Mouse (Mus musculus) limb, embryonic 15.5 days (tissue): ENCODE results near the gene Lcn4. TPM values are rescaled to one million over a fixed set of nuclear protein-coding genes. Genes with fewer than 3 reads are reported as not detected.
"Not testable (repeated sequence)": the region's sequence is repeated elsewhere in the genome, so short reads cannot be mapped to it uniquely, and the experiment has no call there.

Source experiments
- ATAC-seq: fragments of 200-750 bp; cut with Nextera tagmentation; 2 replicates; pipeline ENCODE4 v1.8.0; 2017; ENCODE audit warnings: low read depth, moderate TSS enrichment; ENCODE audit not compliant: insufficient number of reproducible peaks, low FRiP score, low TSS enrichment
- H3K27ac ChIP-seq: fragments of 300-500 bp; sonication (generic); 2 replicates; pipeline ENCODE4 v1.5.1; 2015; ENCODE audit warnings: moderate library complexity, mild to moderate bottlenecking, inconsistent platforms
- H3K27me3 ChIP-seq: fragments of 300-500 bp; sonication (generic); 2 replicates; pipeline ENCODE4 v1.6.1; 2015; ENCODE audit warnings: inconsistent platforms
- H3K36me3 ChIP-seq: fragments of 300-500 bp; sonication (generic); 2 replicates; pipeline ENCODE4 v1.6.1; 2015; ENCODE audit warnings: inconsistent platforms
- H3K4me1 ChIP-seq: fragments of 300-500 bp; sonication (generic); 2 replicates; pipeline ENCODE4 v1.6.1; 2015; ENCODE audit warnings: inconsistent platforms
- H3K4me2 ChIP-seq: fragments of 300-500 bp; sonication (generic); 2 replicates; pipeline ENCODE4 v1.6.1; 2015; ENCODE audit warnings: mild to moderate bottlenecking, inconsistent platforms
- H3K4me3 ChIP-seq: fragments of 300-500 bp; sonication (generic); 2 replicates; pipeline ENCODE4 v1.5.1; 2015; ENCODE audit warnings: mild to moderate bottlenecking, inconsistent platforms
- H3K9ac ChIP-seq: fragments of 300-500 bp; sonication (generic); 2 replicates; pipeline ENCODE4 v1.6.1; 2015; ENCODE audit warnings: inconsistent platforms
- H3K9me3 ChIP-seq: fragments of 300-500 bp; sonication (generic); 2 replicates; pipeline ENCODE4 v1.6.1; 2016; ENCODE audit warnings: inconsistent platforms
- WGBS: fragments of 180-500 bp; shearing (Covaris S2); methylation state at CpG from one replicate; pipeline ENCODE4 v1.1.7; 2015; 5-methylcytosine and 5-hydroxymethylcytosine counted together
- polyA plus RNA-seq: library from polyadenylated mRNA; unstranded; fragments of >200 nt; fragmentation: Nextera tagmentation; extraction: Ambion mirVana; gene quantifications from 2 replicates; pipeline ENCODE4 v1.2.1, GENCODE M21; 2015

Lcn4 gene
- polyA plus RNA-seq, result not detected in 2 replicates

- no peak within 1 kb of the TSS for H3K4me2 ChIP-seq
- H3K27ac ChIP-seq, result no peak within 1 kb of the TSS
- no peaks in the 10 kb centered on the region for H3K27me3 ChIP-seq
- no peak within 1 kb of the TSS for H3K9ac ChIP-seq
- no peaks in the 10 kb centered on the region for H3K36me3 ChIP-seq
- no peak within 1 kb of the TSS for H3K4me3 ChIP-seq
- no peaks in the 10 kb centered on the region for H3K4me1 ChIP-seq
- no peak for ATAC-seq
- H3K9me3 ChIP-seq, result no peaks in the 10 kb centered on the region
- 91% methylated on average over 3 of the region's 3 CpGs for WGBS
Measured at GRCm38 (mm10) chr2:26671182-26671581, at the start of gene Lcn4. Gene Lcn4, minus strand, starts transcription at chr2:26671282.

DNA sequence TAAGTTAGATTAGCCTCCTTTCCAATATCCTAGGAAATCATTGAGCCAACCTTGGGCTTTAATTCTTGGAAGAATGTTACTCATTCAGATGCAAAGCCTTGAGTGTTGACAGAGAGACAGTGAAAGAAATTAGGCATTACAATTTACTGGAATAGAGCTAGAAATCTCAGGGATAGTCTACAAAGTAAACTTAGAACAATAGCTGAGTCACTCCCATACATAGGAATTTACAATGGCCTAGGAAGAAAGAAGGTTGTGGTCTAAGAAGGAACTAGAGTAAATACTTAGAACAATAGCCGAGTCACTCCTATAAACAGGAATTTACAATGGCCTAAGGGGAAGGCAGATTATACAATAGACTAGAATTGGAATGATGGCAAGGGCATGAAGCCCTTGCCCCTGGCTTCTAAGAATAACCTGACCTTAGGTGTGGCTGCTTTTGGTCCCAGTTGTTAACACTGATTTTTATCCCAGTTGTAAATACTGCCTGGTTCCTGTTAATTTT is 15.1 kb upstream of the Lcn4 start:
- no peak for ATAC-seq
- H3K27ac ChIP-seq, result no peak overlapping the region
- no peak overlapping the region for H3K4me3 ChIP-seq
- H3K4me1 ChIP-seq, result no peaks in the 10 kb centered on the region
- H3K9ac ChIP-seq, result no peak overlapping the region
- WGBS, result 90% methylated on average over 1 of the region's 1 CpGs
- H3K36me3 ChIP-seq, result no peaks in the 10 kb centered on the region
- H3K9me3 ChIP-seq, result no peaks in the 10 kb centered on the region
- H3K27me3 ChIP-seq, result no peaks in the 10 kb centered on the region
- H3K4me2 ChIP-seq, result no peak overlapping the region

DNA sequence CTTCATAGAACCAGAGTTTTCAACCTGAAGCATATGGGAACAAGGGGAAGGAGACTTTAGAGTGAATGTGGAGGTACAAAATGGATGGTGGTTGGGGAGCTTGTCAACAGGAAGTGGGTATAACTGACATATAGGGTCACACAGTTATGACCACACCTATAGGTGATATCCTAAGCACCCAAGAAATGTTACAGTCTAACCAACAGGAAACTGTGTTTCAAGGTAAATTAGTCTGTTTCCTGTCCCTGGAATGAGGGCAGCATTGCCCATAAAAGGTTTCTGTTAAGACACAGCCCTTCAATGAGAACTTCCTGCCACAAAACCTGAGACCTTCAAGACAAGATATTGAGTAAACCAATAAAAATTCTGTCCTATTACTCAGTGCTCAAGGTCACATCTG is 2.3 kb downstream of the Lcn4 start:
- Histone ChIP-seq H3K9ac (no peak overlapping the region), H3K9me3 (no peaks in the 10 kb centered on the region), H3K36me3 (no peaks in the 10 kb centered on the region), H3K4me3 (no peak overlapping the region), H3K27ac (no peak overlapping the region), H3K4me2 (no peak overlapping the region), H3K4me1 (no peaks in the 10 kb centered on the region), H3K27me3 (no peaks in the 10 kb centered on the region)
- ATAC-seq, result no peak

DNA sequence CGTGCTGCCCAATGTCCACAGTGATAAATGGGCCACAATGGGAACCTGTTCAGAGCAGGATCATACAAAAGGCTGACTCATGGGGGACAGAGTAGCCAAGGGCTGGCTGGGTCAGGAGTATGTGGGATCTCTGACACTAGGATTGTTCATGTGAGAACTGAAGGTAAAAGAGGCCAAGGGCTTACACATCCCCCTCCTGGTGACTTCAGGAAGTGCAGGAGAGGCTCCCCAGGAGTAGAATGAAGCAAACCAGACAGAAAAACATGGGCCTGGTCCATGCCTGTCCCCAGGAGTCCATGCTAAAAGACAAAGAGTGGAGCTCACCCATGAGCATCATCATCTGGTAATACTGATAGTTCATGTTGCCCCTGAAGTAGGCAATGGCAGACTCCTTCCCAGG is 7.5 kb downstream of the Lcn4 start:
- not testable (repeated sequence) for H3K4me2 ChIP-seq, ATAC-seq, H3K9me3 ChIP-seq, H3K36me3 ChIP-seq, H3K4me3 ChIP-seq, H3K4me1 ChIP-seq, H3K9ac ChIP-seq, H3K27ac ChIP-seq, H3K27me3 ChIP-seq
- WGBS, result 84% methylated on average over 1 of the region's 1 CpGs

DNA sequence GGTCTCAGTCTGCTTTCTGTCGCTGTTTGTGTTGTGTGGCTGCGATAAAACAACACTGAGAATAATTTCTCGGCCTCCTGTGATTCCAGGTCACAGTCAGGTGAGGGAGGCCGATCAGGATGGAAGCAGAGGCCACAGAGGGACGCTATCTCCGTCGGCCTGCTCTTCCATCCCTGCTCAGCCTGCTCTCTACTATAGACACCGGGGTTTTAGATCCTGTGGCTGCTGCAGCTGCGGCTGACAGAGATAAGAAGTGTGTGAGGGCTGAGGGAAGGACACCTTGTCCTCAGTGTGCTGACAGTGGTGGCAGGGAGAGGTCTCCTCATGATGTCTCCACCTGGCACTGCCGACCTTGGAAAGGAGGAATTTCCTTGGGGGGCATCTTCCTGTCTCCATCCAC is 8.0 kb downstream of the Lcn4 start:
- Histone ChIP-seq H3K27me3 (0 out of 2 replicates have a peak, but pooled peaks cover 6% of the 10 kb centered on the region), H3K4me1 (peaks cover 6% of the 10 kb centered on the region; the same call in 1 of the 2 replicates), H3K9me3 (no peaks in the 10 kb centered on the region), H3K27ac (no peak overlapping the region), H3K9ac (no peak overlapping the region), H3K4me3 (no peak overlapping the region), H3K4me2 (no peak overlapping the region), H3K36me3 (no peaks in the 10 kb centered on the region)
- ATAC-seq, result no peak; the same call in 1 of the 2 replicates
- 79% methylated on average over 10 of the region's 10 CpGs for WGBS

DNA sequence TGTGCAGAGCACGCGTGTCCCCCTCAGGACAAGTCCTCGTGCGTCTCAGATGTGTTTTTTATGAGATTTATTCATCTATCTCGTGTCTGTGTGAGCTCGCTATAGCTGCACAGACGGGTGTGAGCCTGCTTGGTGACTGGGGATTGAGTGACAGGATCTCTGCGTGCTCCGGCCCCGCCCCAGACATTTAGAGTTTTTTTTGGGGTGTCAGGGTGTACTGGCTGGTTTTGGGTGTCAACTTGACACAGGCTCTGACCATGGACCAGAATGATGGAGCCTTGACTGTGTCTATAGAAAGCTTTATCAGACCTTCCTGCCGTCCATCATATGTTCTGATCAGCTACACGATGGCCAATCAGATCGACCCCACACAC is 8.6 kb downstream of the Lcn4 start:
- WGBS, result 68% methylated on average over 13 of the region's 13 CpGs
- peaks cover 6% of the 10 kb centered on the region; the same call in 1 of the 2 replicates for H3K4me1 ChIP-seq

DNA sequence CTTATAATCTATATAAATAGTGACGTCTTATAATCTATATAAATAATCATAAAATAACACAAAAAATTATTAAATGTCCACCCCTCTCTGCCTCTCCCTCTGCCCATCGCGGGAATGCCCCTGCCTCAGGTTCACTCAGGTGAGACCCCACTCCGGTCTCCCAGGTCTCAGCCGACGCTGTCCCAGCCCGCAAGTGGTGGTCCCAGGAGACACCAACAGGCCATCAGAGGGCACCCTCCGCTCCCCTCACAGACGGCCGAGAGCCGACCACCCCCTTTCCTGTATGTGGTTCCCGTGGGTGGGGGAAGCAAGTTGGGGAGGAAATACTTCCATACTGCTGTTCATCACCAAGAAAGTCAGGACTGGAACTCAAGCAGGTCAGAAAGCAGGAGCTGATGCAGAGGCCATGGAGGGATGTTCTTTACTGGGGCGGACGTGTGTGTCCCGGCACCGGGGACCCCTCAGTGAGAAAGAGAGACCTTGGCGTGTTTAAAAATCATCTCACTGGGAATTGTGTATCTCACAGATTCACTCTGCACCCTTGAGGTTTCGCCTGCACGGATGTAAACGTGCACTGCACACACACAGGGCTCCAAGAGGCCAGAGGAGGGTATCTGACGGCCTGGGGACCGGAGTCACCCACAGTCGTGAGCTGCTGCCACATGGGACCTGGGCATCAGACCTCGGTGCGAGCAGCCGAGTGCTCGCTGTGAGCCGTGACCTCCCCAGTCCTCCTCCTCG is 9.1 kb downstream of the Lcn4 start:
- Histone ChIP-seq H3K27ac (no peak overlapping the region), H3K4me3 (peak overlapping the region; percentile 23; the same call in 1 of the 2 replicates), H3K36me3 (no peaks in the 10 kb centered on the region), H3K27me3 (0 out of 2 replicates have a peak, but pooled peaks cover 6% of the 10 kb centered on the region), H3K9ac (no peak overlapping the region), H3K9me3 (no peaks in the 10 kb centered on the region), H3K4me2 (peak overlapping the region; percentile 47), H3K4me1 (peaks cover 6% of the 10 kb centered on the region; the same call in 1 of the 2 replicates)
- no peak for ATAC-seq
- 40% methylated on average over 29 of the region's 29 CpGs for WGBS

More for the DNA sequence above, 8.6 kb downstream of the Lcn4 start:
- H3K36me3 ChIP-seq, result no peaks in the 10 kb centered on the region
- H3K4me3 ChIP-seq, result no peak overlapping the region
- no peaks in the 10 kb centered on the region for H3K9me3 ChIP-seq
- H3K4me2 ChIP-seq, result no peak overlapping the region
- ATAC-seq, result no peak
- H3K27ac ChIP-seq, result no peak overlapping the region
- H3K9ac ChIP-seq, result no peak overlapping the region
- 0 out of 2 replicates have a peak, but pooled peaks cover 6% of the 10 kb centered on the region for H3K27me3 ChIP-seq

DNA sequence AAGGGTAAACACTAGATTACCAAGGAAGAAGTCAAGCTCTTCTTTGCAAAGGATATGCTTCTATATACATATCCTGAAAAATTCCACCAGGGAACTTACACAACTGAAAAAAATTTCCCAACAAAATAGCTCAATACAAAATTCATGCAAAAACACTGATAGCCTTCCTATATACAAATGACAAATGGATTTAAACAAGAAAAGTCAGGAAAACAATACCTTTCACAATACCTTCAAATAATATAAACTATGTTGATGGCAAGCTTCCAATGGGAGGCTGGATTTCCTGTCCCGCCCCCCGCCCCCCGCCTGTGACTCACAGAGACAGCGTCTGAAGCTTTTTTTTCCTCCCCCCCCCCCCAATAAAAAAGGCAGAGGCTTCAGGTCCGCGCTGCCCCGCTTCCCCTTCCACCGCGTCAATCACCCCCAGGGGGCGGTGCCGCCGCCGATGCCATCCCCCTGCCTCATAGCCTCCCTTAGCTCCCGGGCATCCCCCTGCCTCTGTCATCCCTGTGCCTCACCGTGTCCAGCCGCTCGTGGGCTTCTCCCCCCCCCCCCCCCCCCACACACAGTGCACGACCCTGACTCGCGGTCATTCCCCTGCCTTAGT is 9.8 kb downstream of the Lcn4 start:
- no peak overlapping the region for H3K27ac ChIP-seq
- H3K4me3 ChIP-seq, result peak overlapping the region; percentile 23
- H3K9ac ChIP-seq, result no peak overlapping the region
- no peak for ATAC-seq
- H3K9me3 ChIP-seq, result no peaks in the 10 kb centered on the region
- 0 out of 2 replicates have a peak, but pooled peaks cover 6% of the 10 kb centered on the region for H3K27me3 ChIP-seq
- 7% methylated on average over 17 of the region's 20 CpGs for WGBS
- H3K4me1 ChIP-seq, result peaks cover 6% of the 10 kb centered on the region; the same call in 1 of the 2 replicates
- H3K36me3 ChIP-seq, result no peaks in the 10 kb centered on the region
- peak overlapping the region; percentile 47 for H3K4me2 ChIP-seq

GRCm38 (mm10) chr2:26657426-26657825 is 13.7 kb downstream of the Lcn4 start:
- no peak overlapping the region for H3K9ac ChIP-seq
- no peak overlapping the region for H3K4me2 ChIP-seq
- no peak overlapping the region for H3K4me3 ChIP-seq
- H3K27ac ChIP-seq, result no peak overlapping the region
- H3K36me3 ChIP-seq, result no peaks in the 10 kb centered on the region
- 0 out of 2 replicates have a peak, but pooled peaks cover 3% of the 10 kb centered on the region for H3K27me3 ChIP-seq
- WGBS, result 79% methylated on average over 2 of the region's 2 CpGs
- no peak for ATAC-seq
- no peaks in the 10 kb centered on the region for H3K9me3 ChIP-seq
- peaks cover 6% of the 10 kb centered on the region; the same call in 1 of the 2 replicates for H3K4me1 ChIP-seq

DNA sequence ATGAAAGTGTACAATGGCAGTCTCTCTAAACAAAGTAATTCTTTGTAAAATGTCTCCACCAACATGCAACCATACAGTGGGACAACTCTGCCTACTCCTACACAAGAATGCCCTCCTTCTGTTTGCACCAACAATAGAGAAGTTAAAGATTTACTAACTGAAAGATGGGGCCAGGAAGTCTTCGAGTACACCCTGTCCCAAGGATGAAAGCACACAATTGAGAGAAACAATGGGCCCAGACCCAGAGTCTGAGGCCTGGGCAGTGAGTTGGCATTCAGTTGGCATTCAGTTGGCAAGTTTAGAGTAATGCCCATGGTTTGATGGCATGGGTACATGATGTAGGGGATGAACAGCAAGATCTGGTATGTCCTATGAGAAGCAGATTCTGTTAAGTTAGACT is 16.4 kb downstream of the Lcn4 start:
- Histone ChIP-seq H3K9ac (no peak overlapping the region), H3K9me3 (no peaks in the 10 kb centered on the region), H3K4me2 (no peak overlapping the region), H3K27me3 (no peaks in the 10 kb centered on the region), H3K4me1 (no peaks in the 10 kb centered on the region), H3K27ac (no peak overlapping the region), H3K4me3 (no peak overlapping the region), H3K36me3 (no peaks in the 10 kb centered on the region)
- 80% methylated on average over 1 of the region's 1 CpGs for WGBS
- ATAC-seq, result no peak

DNA sequence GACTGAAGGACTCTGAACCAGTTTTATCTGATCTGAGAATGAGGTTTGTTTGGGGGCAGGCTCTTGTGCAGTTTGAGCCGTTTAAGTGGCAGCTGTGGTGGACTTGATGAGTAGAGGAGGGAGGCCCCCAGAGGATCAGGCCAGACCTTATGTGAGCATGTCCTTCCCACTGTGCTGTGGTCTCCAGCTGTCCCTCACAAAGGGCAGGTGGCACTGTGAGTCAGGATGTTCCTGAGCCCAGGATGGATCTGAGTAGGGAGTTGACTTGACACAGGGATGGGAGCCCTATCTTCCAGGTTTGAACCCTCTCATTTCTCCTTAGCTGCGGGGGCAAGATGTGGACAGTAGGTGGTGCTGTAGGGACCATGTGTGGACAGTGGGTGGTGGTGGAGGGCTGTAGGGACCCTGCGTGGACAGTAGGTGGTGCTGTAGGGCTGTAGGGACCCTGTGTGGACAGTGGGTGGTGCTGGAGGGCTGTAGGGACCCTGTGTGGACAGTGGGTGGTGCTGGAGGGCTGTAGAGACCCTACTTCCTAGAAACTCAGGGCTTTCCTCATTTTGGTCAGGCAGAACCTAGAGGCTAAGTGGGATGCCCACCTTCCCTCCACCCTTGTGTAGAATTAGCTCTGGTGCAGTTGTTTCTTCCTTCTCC is 24.3 kb downstream of the Lcn4 start:
- Histone ChIP-seq H3K4me2 (no peak overlapping the region), H3K36me3 (no peaks in the 10 kb centered on the region), H3K4me3 (no peak overlapping the region), H3K9me3 (no peaks in the 10 kb centered on the region), H3K4me1 (no peaks in the 10 kb centered on the region), H3K27me3 (no peaks in the 10 kb centered on the region), H3K9ac (no peak overlapping the region), H3K27ac (no peak overlapping the region)
- ATAC-seq, result peak; percentile 89
- 24% methylated on average over 3 of the region's 3 CpGs for WGBS

GRCm38 (mm10) chr2:26643942-26644341 is 27.1 kb downstream of the Lcn4 start:
- no peaks in the 10 kb centered on the region for H3K9me3 ChIP-seq
- no peak overlapping the region for H3K27ac ChIP-seq
- no peak overlapping the region for H3K9ac ChIP-seq
- peaks cover 12% of the 10 kb centered on the region for H3K4me1 ChIP-seq
- H3K36me3 ChIP-seq, result no peaks in the 10 kb centered on the region
- no peak for ATAC-seq
- WGBS, result 49% methylated on average over 2 of the region's 2 CpGs
- H3K4me2 ChIP-seq, result no peak overlapping the region
- no peak overlapping the region for H3K4me3 ChIP-seq
- no peaks in the 10 kb centered on the region for H3K27me3 ChIP-seq
